Mouse (Mus musculus) spleen, adult 2 months (tissue): ENCODE results near the gene Ifit1bl2. TPM values are rescaled to one million over a fixed set of nuclear protein-coding genes. Genes with fewer than 3 reads are reported as not detected.
"Not testable (repeated sequence)": the region's sequence is repeated elsewhere in the genome, so short reads cannot be mapped to it uniquely, and the experiment has no call there.

Source experiments
- DNase-seq, 2 experiments: peaks; one replicate each; pipeline versions ENCODE4 v3.0.0 to v3.0.0-alpha.2; 2012 to 2021; ENCODE audit warnings: low spot score in 2 of 2, low read depth in 1 of 2
- H3K27ac ChIP-seq: fragments of 200-500 bp; 2 replicates; pipeline ENCODE4 v1.5.1; 2012; ENCODE audit warnings: low read length, inconsistent platforms; ENCODE audit not compliant: insufficient read depth
- H3K27me3 ChIP-seq: fragments of 200-500 bp; 2 replicates; pipeline ENCODE4 v1.6.1; 2012; ENCODE audit warnings: mild to moderate bottlenecking, moderate library complexity, low read length, inconsistent platforms; ENCODE audit not compliant: control insufficient read depth, insufficient read depth
- H3K36me3 ChIP-seq: fragments of 200-500 bp; 2 replicates; pipeline ENCODE4 v1.6.1; 2012; ENCODE audit warnings: mild to moderate bottlenecking, low read length, inconsistent platforms; ENCODE audit not compliant: control insufficient read depth, insufficient read depth
- H3K4me1 ChIP-seq: fragments of 200-500 bp; 2 replicates; pipeline ENCODE4 v1.6.1; 2011; ENCODE audit warnings: inconsistent platforms; ENCODE audit not compliant: control insufficient read depth, insufficient read depth, insufficient read length
- H3K4me3 ChIP-seq: fragments of 200-500 bp; 2 replicates; pipeline ENCODE4 v1.5.1; 2011; ENCODE audit warnings: mild to moderate bottlenecking, inconsistent platforms; ENCODE audit not compliant: insufficient read depth, insufficient read length; ENCODE audit errors: extremely low read depth
- CTCF ChIP-seq: fragments of 200-500 bp; IDR thresholded peaks from 2 replicates; pipeline ENCODE4 v1.5.1; 2011; ENCODE audit warnings: mild to moderate bottlenecking, inconsistent platforms; ENCODE audit not compliant: insufficient read depth, insufficient read length, insufficient replicate concordance; ENCODE audit errors: extremely low read depth
- POLR2A ChIP-seq: fragments of 200-500 bp; IDR thresholded peaks from 2 replicates; pipeline ENCODE4 v1.6.1; 2011; ENCODE audit warnings: low read depth, low read length, inconsistent platforms
- WGBS: fragments of 180-500 bp; shearing (Covaris S2); methylation state at CpG from one replicate; pipeline ENCODE4 v1.1.7; 2018; 5-methylcytosine and 5-hydroxymethylcytosine counted together
- polyA plus RNA-seq: library from polyadenylated mRNA; depleted of rRNA; stranded (reverse); fragments of >200 nt; gene quantifications from 2 replicates; pipeline ENCODE4 v1.2.3, GENCODE M21; 2012

Gene Ifit1bl2
- polyA plus RNA-seq, 1 experiment = 0.05 TPM

DNA sequence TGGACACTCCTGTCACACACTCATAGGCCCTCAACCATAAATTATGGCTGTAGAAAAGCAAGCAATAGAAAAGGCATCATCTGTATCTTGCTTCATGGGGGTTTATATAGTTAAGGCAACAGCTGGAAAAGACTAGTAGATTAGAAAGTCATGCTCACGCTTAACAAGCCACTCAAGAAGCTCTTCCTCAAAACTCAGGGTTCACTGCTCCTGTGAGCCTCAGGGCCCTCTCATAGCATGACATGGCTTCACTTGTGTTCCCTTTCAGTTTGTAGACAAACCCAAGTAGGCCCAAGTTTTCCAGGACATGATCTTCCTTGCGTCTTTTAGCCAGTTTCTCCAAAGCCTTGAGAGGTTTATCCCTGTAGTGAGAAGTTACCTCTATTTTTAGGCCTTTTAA, 47.1 kb downstream of the Ifit1bl2 start:
- Histone ChIP-seq H3K36me3 (no peaks in the 10 kb centered on the region), H3K4me1 (peaks cover 8% of the 10 kb centered on the region; the same call in 1 of the 2 replicates), H3K4me3 (no peak overlapping the region), H3K27me3 (no peaks in the 10 kb centered on the region), H3K27ac (no peak overlapping the region)
- no peak for TF ChIP-seq CTCF
- no peak for TF ChIP-seq POLR2A
- 68% methylated on average over 2 of the region's 2 CpGs for WGBS
- DNase-seq = no peak

DNA sequence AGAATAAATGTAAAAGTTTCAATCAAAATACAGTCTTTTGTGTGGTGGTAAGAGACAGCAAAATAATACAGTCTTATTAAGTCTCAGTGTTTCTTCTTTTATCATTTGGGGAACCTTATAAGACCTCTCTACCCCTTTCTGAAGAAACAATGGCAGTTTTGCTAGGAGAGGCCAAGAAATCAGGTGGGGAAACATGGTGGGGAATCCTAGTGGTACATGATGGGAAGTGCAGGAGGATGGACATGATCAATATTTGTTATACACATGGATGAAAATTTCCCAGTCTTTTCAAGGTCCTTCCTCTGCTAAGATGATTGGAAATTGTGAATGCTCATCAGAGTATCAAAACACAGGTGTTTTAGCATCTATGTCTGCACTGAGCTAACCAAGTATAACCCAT, 51.6 kb downstream of the Ifit1bl2 start:
- H3K27me3 ChIP-seq = no peaks in the 10 kb centered on the region
- H3K4me1 ChIP-seq = peaks cover 5% of the 10 kb centered on the region; the same call in 1 of the 2 replicates
- no peak for DNase-seq
- no peaks in the 10 kb centered on the region for H3K36me3 ChIP-seq
- no peak overlapping the region for H3K27ac ChIP-seq
- H3K4me3 ChIP-seq = no peak overlapping the region
- TF ChIP-seq POLR2A (no peak), CTCF (no peak)

DNA sequence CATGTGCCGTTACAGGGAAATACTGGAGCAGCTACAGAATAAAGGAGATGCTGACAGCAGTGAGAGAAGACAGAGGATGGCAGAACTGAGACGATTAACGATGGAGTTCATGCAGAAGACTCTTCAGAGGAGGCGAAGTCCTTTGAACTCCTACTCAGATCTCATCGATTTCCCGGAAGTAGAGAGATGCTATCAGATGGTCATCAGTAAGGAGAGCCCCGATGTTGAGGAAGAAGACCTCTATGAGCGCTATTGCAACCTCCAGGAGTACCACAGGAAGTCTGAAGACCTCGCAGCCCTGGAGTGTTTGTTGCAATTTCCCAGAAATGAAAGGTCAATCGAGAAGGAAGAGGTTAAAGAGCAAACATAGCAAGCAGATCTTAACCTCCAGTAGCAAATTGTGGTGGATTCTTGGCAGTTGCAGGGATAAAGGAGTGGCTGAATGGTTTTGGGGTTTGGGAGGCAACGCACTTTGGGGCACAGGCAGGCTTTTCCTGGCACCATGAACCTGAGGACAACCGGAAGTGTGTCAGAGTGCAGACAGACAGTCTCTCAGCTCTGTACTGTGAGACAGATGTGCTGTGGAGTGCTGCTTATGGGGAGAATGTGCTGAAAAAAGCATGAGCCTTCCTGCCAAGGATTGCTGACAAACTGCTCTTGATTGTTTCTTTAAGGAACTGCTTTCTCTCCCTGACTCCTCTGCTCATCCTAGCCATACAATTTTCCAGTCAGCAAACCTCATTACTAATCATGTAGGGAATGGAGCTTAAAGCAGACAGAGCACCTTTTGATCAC, 52.4 kb downstream of the Ifit1bl2 start:
- H3K4me3 ChIP-seq, H3K27me3 ChIP-seq, H3K36me3 ChIP-seq, DNase-seq, H3K4me1 ChIP-seq: not testable (repeated sequence)
- peak overlapping the region; percentile 57; the same call in 1 of the 2 replicates for H3K27ac ChIP-seq
- WGBS = 64% methylated on average over 8 of the region's 12 CpGs

DNA sequence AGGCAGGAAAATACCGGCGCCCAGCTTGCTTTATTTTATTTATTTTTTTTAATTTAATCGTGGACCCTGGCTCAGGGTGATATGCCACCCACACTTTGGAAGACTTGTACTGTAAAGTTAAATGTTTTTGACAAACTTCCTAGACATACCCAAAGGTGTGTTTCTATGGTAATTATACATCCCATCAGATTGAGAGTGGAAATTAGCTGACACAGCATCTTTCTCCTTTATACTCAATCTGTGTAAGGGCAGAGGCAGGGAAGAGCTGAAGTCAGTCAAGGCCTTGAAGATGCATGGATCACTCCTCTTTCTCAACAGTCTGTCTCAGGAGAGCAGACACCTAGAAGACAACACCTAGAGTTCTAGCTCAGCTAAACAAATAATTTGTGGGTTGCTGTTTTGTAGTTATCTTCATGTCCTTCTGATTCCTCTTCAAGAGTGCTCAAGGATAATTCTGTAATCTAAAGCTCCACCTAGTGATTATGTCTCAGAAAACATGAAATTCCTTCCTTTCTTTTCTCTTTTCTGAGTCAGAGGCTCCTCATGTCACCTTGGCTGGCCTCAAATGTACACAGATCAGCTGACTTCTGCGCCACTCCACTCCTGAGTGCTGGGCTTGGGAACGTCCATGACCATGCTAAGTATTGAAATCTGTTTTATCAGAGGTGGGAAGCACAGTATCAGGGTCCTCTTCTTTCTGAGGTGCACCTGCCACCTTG, 54.6 kb downstream of the Ifit1bl2 start:
- H3K36me3 ChIP-seq, H3K4me3 ChIP-seq, DNase-seq, H3K4me1 ChIP-seq, H3K27ac ChIP-seq, H3K27me3 ChIP-seq: not testable (repeated sequence)
- WGBS = 68% methylated on average over 5 of the region's 5 CpGs

DNA sequence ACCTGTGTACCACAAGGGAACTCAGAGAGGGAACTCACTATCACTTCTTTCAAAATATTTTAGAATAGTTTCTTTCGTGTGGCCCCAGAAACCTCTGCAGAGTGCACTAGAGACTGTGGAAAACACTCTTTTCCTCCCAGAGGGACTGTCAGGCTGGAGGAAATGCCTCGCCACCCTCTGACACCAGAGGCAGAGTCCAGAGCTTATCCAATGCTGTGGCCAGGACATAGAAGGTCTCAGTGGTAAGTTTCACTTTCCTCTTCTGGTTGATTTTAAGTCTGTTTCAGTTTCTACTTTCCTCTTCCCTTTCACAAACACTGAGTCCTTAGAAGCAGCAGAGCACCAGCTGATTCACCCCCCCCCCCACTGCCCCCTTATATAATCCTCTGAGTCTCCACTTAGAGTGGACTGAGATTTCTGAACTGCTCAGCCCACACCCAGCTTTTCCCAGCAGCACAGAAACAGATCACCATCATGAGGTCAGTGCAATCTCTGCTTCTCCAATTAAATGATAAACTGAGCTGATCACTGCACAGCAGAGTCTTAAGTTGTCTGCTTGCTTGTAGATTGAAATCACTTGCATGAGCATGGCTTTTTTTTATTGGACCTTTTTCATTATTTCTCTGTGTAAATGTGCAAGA, 57.3 kb downstream of the Ifit1bl2 start, which contains the start of gene Ifit3:
Gene Ifit3 (plus strand): TSS at position 406 of the 641 bp plus-strand sequence.
- Histone ChIP-seq H3K4me3 (peak within 1 kb of the TSS; percentile 7), H3K27ac (peak within 1 kb of the TSS; percentile 57; the same call in 1 of the 2 replicates)
- not testable (repeated sequence) for DNase-seq, H3K27me3 ChIP-seq, H3K4me1 ChIP-seq, H3K36me3 ChIP-seq
- WGBS = 2% methylated on average over 2 of the region's 2 CpGs

DNA sequence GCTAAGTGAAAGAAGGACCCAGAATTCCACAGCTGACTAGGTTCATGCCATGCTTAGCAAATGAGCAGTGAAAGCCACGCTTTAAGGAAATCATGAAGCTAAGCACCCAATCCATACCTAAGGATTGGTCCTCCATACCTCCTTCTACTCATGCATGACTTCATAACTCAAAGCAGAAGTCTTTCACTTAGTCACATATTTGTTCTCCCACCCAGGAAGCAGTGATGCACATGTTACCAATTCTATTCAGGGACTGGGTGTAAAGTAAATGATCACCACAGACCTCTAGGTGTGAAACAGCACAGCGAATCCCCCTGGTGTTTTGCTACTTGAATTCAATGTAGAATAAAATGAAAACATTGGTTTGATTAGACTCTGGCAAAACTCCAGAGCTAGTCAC, 57.8 kb downstream of the Ifit1bl2 start:
- 68% methylated on average over 2 of the region's 2 CpGs for WGBS
- DNase-seq, H3K4me3 ChIP-seq, H3K36me3 ChIP-seq, H3K27me3 ChIP-seq, H3K4me1 ChIP-seq: not testable (repeated sequence)
- peak overlapping the region; percentile 57; the same call in 1 of the 2 replicates for H3K27ac ChIP-seq

DNA sequence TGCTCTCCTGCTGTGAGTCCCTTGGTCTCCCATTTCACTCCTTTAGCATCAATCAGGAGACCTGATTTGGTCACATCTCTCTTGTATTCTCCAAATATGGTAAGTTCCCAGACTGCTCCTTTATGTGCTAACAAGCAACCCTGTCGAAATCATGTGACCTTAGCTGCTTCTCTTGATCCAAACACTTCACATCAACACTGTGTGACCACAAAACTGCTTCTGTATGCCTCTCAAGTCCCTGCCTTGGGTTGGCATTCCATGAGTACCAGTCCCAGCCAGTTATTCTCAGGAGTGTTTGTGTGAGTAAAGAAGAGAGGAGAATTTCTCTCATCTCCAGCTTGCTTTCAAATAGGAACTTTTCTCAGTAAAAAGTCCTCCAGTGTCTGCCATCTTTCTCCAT, 63.4 kb downstream of the Ifit1bl2 start:
- Histone ChIP-seq H3K27me3 (no peaks in the 10 kb centered on the region), H3K4me3 (no peak overlapping the region), H3K36me3 (peaks cover 8% of the 10 kb centered on the region; the same call in 1 of the 2 replicates), H3K27ac (no peak overlapping the region), H3K4me1 (no peaks in the 10 kb centered on the region)
- WGBS = 94% methylated on average over 1 of the region's 1 CpGs
- TF ChIP-seq POLR2A (no peak), CTCF (no peak)
- DNase-seq = no peak
